Mouse (Mus musculus) neural tube, embryonic 11.5 days (tissue): ENCODE measurements at regions not wholly inside any gene's neighbourhood (a gene's known extent, or its start where the extent isn't known, plus 50 kb on each side); places are given as distances from the start of the nearest gene placed in this dataset.

ENCODE experiments used
- ATAC-seq: fragments of 200-750 bp; cut with Nextera tagmentation; 2 replicates; pipeline ENCODE4 v1.8.0; 2017; ENCODE audit warnings: moderate number of reproducible peaks, mild to moderate bottlenecking, moderate TSS enrichment, moderate library complexity; ENCODE audit not compliant: insufficient read depth, low FRiP score, low TSS enrichment
- DNase-seq: peaks from one replicate; pipeline ENCODE4 v3.0.0-alpha.2; 2015; ENCODE audit warnings: low spot score
- H3K27ac ChIP-seq: fragments of 300-500 bp; sonication (generic); 2 replicates; pipeline ENCODE4 v1.5.1; 2014; ENCODE audit warnings: low read depth, mild to moderate bottlenecking, low read length
- H3K27me3 ChIP-seq: fragments of 300-500 bp; sonication (generic); 2 replicates; pipeline ENCODE4 v1.6.1; 2014; ENCODE audit warnings: mild to moderate bottlenecking, low read length, mixed read lengths; ENCODE audit not compliant: control insufficient read depth, insufficient read depth
- H3K36me3 ChIP-seq: fragments of 300-500 bp; sonication (generic); 2 replicates; pipeline ENCODE4 v1.6.1; 2014; ENCODE audit warnings: mild to moderate bottlenecking, low read length, moderate library complexity, mixed read lengths; ENCODE audit not compliant: control insufficient read depth, insufficient read depth
- H3K4me1 ChIP-seq: fragments of 300-500 bp; sonication (generic); 2 replicates; pipeline ENCODE4 v1.6.1; 2014; ENCODE audit warnings: low read length, mixed read lengths; ENCODE audit not compliant: control insufficient read depth, insufficient read depth
- H3K4me2 ChIP-seq: fragments of 300-500 bp; sonication (generic); 2 replicates; pipeline ENCODE4 v1.6.1; 2014; ENCODE audit warnings: low read depth, mild to moderate bottlenecking, moderate library complexity
- H3K4me3 ChIP-seq: fragments of 300-500 bp; sonication (generic); 2 replicates; pipeline ENCODE4 v1.5.1; 2014; ENCODE audit warnings: low read depth, low read length
- H3K9ac ChIP-seq: fragments of 300-500 bp; sonication (generic); 2 replicates; pipeline ENCODE4 v1.6.1; 2014; ENCODE audit warnings: mild to moderate bottlenecking, low read length
- H3K9me3 ChIP-seq: fragments of 300-500 bp; sonication (generic); 2 replicates; pipeline ENCODE4 v1.6.1; 2016; ENCODE audit warnings: low read length; ENCODE audit not compliant: control insufficient read depth
- WGBS: fragments of 180-500 bp; shearing (Covaris S2); extraction: QIAGEN DNeasy Blood & Tissue Kit; methylation state at CpG from one replicate; pipeline ENCODE4 v1.1.7; 2014; 5-methylcytosine and 5-hydroxymethylcytosine counted together

DNA sequence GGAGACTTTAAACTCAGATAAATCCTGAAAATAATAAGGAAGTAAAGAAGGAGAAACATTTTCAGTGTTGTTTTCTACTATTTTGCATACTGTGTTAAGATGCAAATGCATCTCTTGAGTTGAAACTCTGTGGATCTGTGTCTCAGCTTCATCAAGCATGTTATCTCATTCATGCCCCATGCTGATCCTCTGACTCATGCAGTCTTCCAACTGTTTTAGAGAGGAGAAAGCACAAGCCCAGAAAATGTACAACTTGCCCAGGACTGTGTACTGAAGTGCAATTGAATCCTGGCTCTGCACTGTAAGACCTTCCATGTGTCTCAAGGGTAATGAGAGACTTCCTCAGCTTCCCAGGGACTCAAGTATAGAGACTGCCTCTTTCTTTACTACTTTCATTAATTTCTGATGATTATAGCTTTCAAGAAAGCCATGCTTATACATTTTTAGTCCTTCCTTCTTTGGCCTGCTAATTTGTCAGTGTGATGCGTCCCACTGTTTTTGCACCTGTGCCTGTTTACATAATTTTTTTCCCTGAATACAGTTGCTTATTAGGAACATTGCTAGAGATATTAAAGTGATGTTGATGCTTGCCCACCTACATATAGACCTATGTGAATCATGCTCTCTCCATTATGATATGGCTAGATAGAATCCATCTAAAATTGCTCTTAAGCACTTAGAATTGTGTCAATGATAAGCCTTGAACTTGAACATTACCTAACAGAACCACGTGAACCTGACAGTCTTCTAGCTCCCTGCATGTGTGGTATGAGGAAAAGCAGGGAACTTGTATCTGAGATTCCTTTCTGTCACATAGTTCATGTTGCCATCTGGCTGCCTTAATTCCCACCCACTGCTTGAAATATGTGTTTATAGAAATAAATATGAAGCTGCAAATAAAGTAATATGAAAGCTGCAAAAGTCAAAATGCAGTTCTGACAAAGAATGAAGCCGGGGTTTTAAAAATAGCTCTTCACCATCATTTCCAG is 242.0 kb downstream of the Pdha2 start:
- Histone ChIP-seq H3K27me3 (no peaks in the 10 kb centered on the region), H3K36me3 (no peaks in the 10 kb centered on the region), H3K9me3 (no peaks in the 10 kb centered on the region), H3K4me1 (no peaks in the 10 kb centered on the region), H3K4me3 (no peak overlapping the region), H3K4me2 (no peak overlapping the region), H3K27ac (no peak overlapping the region), H3K9ac (no peak overlapping the region)
- 85% methylated on average over 3 of the region's 3 CpGs for WGBS
- no peak for ATAC-seq
- DNase-seq, result no peak

- Histone ChIP-seq H3K27me3 (no peaks in the 10 kb centered on the region), H3K4me2 (no peak overlapping the region), H3K9me3 (no peaks in the 10 kb centered on the region), H3K4me3 (no peak overlapping the region), H3K4me1 (no peaks in the 10 kb centered on the region), H3K27ac (no peak overlapping the region), H3K9ac (no peak overlapping the region), H3K36me3 (no peaks in the 10 kb centered on the region)
- 83% methylated on average over 3 of the region's 3 CpGs for WGBS
- no peak for DNase-seq
- no peak for ATAC-seq
Observed at GRCm38 (mm10) chr3:140968556-140968955, 243.6 kb downstream of the Pdha2 start.

- WGBS, result 46% methylated on average over 1 of the region's 1 CpGs
- Histone ChIP-seq H3K9ac (no peak overlapping the region), H3K9me3 (no peaks in the 10 kb centered on the region), H3K4me2 (no peak overlapping the region), H3K4me3 (no peak overlapping the region), H3K36me3 (no peaks in the 10 kb centered on the region), H3K4me1 (no peaks in the 10 kb centered on the region), H3K27ac (no peak overlapping the region), H3K27me3 (no peaks in the 10 kb centered on the region)
- DNase-seq, result no peak
- no peak for ATAC-seq
Observed at GRCm38 (mm10) chr3:140957666-140958065, 254.5 kb downstream of the Pdha2 start.

DNA sequence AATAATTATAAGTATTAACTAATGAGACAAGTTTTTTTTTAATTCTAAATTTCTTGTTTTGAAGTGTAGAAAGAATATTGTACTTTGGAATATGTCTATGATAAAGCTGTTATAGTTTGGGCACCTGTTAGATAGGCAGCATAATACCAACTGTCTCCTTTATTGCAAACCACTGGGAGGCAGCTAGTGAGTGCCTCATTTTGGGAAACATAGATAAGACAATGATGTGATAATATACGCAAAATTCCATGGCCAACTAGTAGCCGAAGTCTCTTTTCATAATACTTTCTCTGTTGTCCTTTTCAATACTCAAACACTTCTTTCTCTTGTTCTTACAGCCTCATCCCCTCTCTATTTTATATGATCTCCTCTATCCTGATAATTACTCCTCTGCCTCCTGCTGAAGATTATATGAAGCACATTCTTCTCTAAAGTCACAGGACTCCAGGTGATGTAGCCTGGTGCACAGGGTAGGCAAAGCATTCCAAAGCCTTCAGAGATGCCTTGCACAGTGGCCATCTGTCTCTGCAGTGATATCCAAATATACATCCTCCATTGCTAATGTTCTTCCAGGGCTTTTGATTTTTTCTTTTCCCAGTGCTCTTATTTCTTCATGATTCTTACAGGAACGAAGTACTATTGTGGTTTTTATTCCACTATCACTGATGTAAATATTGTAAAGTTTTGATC is 259.9 kb downstream of the Pdha2 start:
- Histone ChIP-seq H3K9ac (no peak overlapping the region), H3K4me2 (no peak overlapping the region), H3K4me1 (no peaks in the 10 kb centered on the region), H3K4me3 (no peak overlapping the region), H3K9me3 (no peaks in the 10 kb centered on the region), H3K27me3 (no peaks in the 10 kb centered on the region), H3K36me3 (no peaks in the 10 kb centered on the region), H3K27ac (no peak overlapping the region)
- DNase-seq, result no peak
- WGBS, result 94% methylated on average over 3 of the region's 3 CpGs
- ATAC-seq, result no peak

- ATAC-seq (no peak), DNase-seq (no peak)
- no peak overlapping the region for H3K4me2 ChIP-seq
- no peaks in the 10 kb centered on the region for H3K36me3 ChIP-seq
- no peak overlapping the region for H3K4me3 ChIP-seq
- no peaks in the 10 kb centered on the region for H3K27me3 ChIP-seq
- no peaks in the 10 kb centered on the region for H3K4me1 ChIP-seq
- WGBS, result 91% methylated on average over 2 of the region's 2 CpGs
- H3K9ac ChIP-seq, result no peak overlapping the region
- no peaks in the 10 kb centered on the region for H3K9me3 ChIP-seq
- no peak overlapping the region for H3K27ac ChIP-seq
Observed at GRCm38 (mm10) chr3:140951024-140951423, 261.1 kb downstream of the Pdha2 start.

DNA sequence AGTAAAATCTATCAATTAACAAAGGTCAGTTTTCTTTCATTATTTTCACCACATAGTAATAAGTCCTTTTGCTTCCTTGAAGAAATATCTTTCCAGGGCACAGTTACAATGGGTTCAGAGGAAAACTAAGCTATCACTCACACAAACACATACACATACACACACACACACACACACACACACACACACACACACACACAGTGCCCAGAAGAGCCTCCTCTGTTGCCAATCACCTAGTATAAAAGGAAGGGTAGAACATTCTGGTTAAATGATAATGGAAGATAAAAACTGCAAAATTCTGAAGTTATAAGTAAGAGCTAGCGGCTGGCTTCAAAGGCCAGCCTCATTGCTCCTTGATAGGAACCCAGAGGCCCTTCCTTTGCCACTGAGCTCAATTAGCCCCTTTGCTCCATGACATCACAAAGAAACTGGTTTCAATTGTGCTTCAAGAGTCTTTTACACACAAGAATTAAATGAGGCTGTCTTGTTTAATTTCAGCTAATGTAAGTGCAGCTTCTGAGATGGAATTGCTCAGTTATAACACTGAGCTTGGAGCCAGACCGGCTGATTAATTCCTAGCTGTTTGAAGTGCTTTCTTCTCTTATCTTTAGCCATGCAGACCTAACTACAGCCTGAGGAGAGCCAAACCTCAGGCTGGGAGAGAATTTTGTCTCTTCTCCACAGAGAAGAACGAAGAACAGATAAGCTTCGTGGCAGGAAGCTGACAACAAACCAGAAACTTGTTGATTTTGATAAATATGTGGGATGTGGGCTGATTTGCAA is 262.1 kb downstream of the Pdha2 start:
- Histone ChIP-seq H3K4me2 (no peak overlapping the region), H3K4me3 (no peak overlapping the region), H3K9me3 (no peaks in the 10 kb centered on the region), H3K36me3 (no peaks in the 10 kb centered on the region), H3K4me1 (no peaks in the 10 kb centered on the region), H3K27me3 (no peaks in the 10 kb centered on the region), H3K9ac (no peak overlapping the region), H3K27ac (no peak overlapping the region)
- WGBS, result 74% methylated on average over 4 of the region's 4 CpGs
- no peak for ATAC-seq
- DNase-seq, result no peak

DNA sequence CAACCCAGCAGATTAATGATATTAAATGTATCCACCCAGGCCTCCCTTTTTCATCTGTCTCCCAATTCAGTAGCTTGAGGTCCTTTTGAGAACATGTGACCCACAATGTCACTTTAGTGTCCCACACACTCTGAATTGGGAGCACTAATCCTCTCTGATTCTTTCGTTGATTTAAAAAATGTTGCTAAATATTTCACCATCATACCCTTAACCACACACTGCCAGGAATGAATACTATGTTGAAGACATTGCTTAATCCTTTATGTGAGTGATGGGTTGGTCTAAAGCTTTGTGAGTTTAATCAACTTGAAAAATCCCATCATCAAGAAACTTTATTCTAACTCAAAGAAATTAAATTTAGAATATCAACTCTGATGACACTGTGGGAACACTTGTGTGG is 269.7 kb downstream of the Pdha2 start:
- Histone ChIP-seq H3K27me3 (no peaks in the 10 kb centered on the region), H3K4me3 (no peak overlapping the region), H3K4me2 (no peak overlapping the region), H3K36me3 (no peaks in the 10 kb centered on the region), H3K9ac (no peak overlapping the region), H3K9me3 (no peaks in the 10 kb centered on the region), H3K27ac (no peak overlapping the region), H3K4me1 (no peaks in the 10 kb centered on the region)
- DNase-seq (no peak), ATAC-seq (no peak)
- WGBS, result 88% methylated on average over 1 of the region's 1 CpGs

DNA sequence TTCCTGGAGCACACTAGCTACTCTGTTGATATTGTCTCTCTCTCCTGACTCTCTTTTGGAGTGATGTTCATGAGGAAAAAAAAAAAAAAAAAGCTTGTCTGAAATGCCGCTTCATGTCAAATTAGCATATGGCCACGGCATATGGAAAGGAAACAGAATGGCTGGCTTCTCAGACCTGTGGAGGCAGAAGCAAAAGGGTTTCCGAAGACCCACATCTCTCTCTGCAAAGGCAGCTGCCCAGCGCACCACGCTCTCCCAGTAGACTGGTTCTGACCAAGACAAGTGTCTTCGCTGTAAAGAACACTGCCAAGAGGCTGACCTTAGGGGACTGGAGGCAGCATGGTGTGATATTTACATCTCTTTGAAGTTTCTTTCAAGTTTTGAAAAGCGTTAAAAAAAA is 270.3 kb downstream of the Pdha2 start:
- H3K27me3 ChIP-seq, result no peaks in the 10 kb centered on the region
- no peaks in the 10 kb centered on the region for H3K4me1 ChIP-seq
- H3K9me3 ChIP-seq, result no peaks in the 10 kb centered on the region
- ATAC-seq, result no peak
- 71% methylated on average over 7 of the region's 7 CpGs for WGBS
- H3K36me3 ChIP-seq, result no peaks in the 10 kb centered on the region
- no peak for DNase-seq
- no peak overlapping the region for H3K4me3 ChIP-seq
- no peak overlapping the region for H3K4me2 ChIP-seq
- H3K9ac ChIP-seq, result no peak overlapping the region
- H3K27ac ChIP-seq, result no peak overlapping the region
